Mouse (Mus musculus) ovary, adult 2 months (tissue): ENCODE data around the gene Kif1bp. TPM values are rescaled to one million over a fixed set of nuclear protein-coding genes. Genes with fewer than 3 reads are reported as not detected.

Source experiments
- polyA plus RNA-seq: library from polyadenylated mRNA; depleted of rRNA; stranded (reverse); fragments of >200 nt; gene quantifications from 2 replicates; pipeline ENCODE4 v1.2.3, GENCODE M21; 2012; rRNA removed

The Kif1bp gene
- polyA plus RNA-seq: 68.2 and 81.5 TPM in 2 replicates

GRCm38 (mm10) chr10:62578338-62579100 is at the start of gene Kif1bp:
Kif1bp (minus strand) TSS chr10:62578457.

GRCm38 (mm10) chr10:62602177-62603040 is 24.2 kb upstream of the Kif1bp start, which contains the start of gene Ddx21:
Ddx21 (minus strand) TSS chr10:62602281.

DNA sequence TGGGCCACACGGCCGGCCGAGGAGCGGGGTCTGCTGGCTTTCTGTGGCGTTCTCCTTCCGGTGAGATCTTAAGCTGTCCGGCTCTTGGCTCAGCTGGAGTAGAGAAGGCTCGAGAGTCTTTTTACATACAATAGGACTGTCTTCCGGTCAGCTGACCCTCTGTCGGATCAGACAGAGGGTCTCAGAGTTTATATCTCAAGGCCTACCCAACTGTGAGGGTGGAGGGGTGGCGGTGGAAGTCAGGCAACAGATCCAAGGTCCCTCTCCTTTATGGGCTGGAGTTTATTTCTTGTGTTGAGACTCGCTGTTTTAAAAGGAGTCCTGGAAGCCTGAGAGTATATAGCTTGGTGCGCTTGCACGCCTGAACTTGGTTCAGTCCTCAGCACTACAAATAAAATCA is 50.9 kb downstream of the Kif1bp start, which contains the start of gene Srgn:
TSS of gene Srgn (minus strand) at position 101 of the 400 bp plus-strand sequence.

Other genes with a start within 250 kb of the Kif1bp start
- gene Hk1, start 198.5 kb downstream of the Kif1bp start, polyA plus RNA-seq: 37.8 and 40.4 TPM in 2 replicates
- gene Hkdc1, start 156.0 kb downstream of the Kif1bp start, polyA plus RNA-seq: 0.07 and 0.08 TPM in 2 replicates
- 0.10 and 0.14 TPM in 2 replicates for gene 4930507D05Rik, start 129.0 kb downstream of the Kif1bp start, polyA plus RNA-seq
- 16.6 and 18.3 TPM in 2 replicates for gene Supv3l1, start 128.7 kb downstream of the Kif1bp start, polyA plus RNA-seq
- 4.1 and 4.8 TPM in 2 replicates for gene Vps26a, start 91.7 kb downstream of the Kif1bp start, polyA plus RNA-seq
- 5.7 and 7.3 TPM in 2 replicates for gene Srgn, start 51.0 kb downstream of the Kif1bp start, polyA plus RNA-seq
- 8.5 and 11.4 TPM in 2 replicates for gene Ddx21, start 23.8 kb upstream of the Kif1bp start, polyA plus RNA-seq
- 6.3 and 9.4 TPM in 2 replicates for gene Ddx50, start 72.8 kb upstream of the Kif1bp start, polyA plus RNA-seq
- gene Stox1, start 147.7 kb upstream of the Kif1bp start, polyA plus RNA-seq: 0.98 TPM in 2 replicates
- gene Ccar1, start 213.8 kb upstream of the Kif1bp start, polyA plus RNA-seq: 60.5 and 127 TPM in 2 replicates